Comparison of ENCODE assay signal across 8 mouse cellular contexts in genomic region chr6:49007981-49008380, GRCm38 (mm10). TPM values are rescaled to one million over a fixed set of nuclear protein-coding genes. Genes with fewer than 3 reads are reported as not detected.
DNase-seq lines count a peak whose midpoint lies in the region; ATAC-seq lines count a peak whose summit lies in the region.

No protein-coding gene starts in this region.

- H3K4me3 ChIP-seq in embryonic facial prominence, embryonic 11.5 days (ENCODE audit: low read depth, low read length): no peak overlapping the region
- peak overlapping the region; percentile 41 for H3K4me3 ChIP-seq in kidney, embryonic 15.5 days (replicated peaks)
- H3K4me3 ChIP-seq in liver, embryonic 11.5 days (ENCODE audit: low read depth, low read length): peak overlapping the region; percentile 28
- H3K4me3 ChIP-seq in stomach, embryonic 14.5 days (ENCODE audit: low read depth, low read length): peak overlapping the region; percentile 27

- H3K4me1 ChIP-seq in embryonic facial prominence, embryonic 11.5 days (ENCODE audit: control insufficient read depth, insufficient read depth, low read length): no peaks in the 10 kb centered on the region
- peaks cover 12% of the 10 kb centered on the region for H3K4me1 ChIP-seq in kidney, embryonic 15.5 days
- 0 out of 2 replicates have a peak, but pooled peaks cover 4% of the 10 kb centered on the region for H3K4me1 ChIP-seq in liver, embryonic 11.5 days (replicated peaks; ENCODE audit: control insufficient read depth, insufficient read depth, low read length)
- peaks cover 8% of the 10 kb centered on the region; the same call in 1 of the 2 replicates for H3K4me1 ChIP-seq in stomach, embryonic 14.5 days (ENCODE audit: control insufficient read depth, insufficient read depth, low read length)

- WGBS in embryonic facial prominence, embryonic 11.5 days: under 1% methylated on average over 9 of the region's 9 CpGs
- WGBS in kidney, embryonic 15.5 days: 3% methylated on average over 9 of the region's 9 CpGs
- 2% methylated on average over 9 of the region's 9 CpGs for WGBS in liver, embryonic 11.5 days
- WGBS in stomach, embryonic 14.5 days: under 1% methylated on average over 9 of the region's 9 CpGs

- H3K27me3 ChIP-seq in embryonic facial prominence, embryonic 11.5 days (ENCODE audit: control insufficient read depth, insufficient read depth, low read length): no peaks in the 10 kb centered on the region
- H3K27me3 ChIP-seq in kidney, embryonic 15.5 days: no peaks in the 10 kb centered on the region
- H3K27me3 ChIP-seq in liver, embryonic 11.5 days (replicated peaks; ENCODE audit: control insufficient read depth, insufficient read depth, low read length): no peaks in the 10 kb centered on the region
- H3K27me3 ChIP-seq in stomach, embryonic 14.5 days (ENCODE audit: control insufficient read depth, insufficient read depth, low read length): no peaks in the 10 kb centered on the region

- no peaks in the 10 kb centered on the region for H3K9me3 ChIP-seq in embryonic facial prominence, embryonic 11.5 days (replicated peaks; ENCODE audit: control insufficient read depth, low read length)
- H3K9me3 ChIP-seq in kidney, embryonic 15.5 days (replicated peaks): no peaks in the 10 kb centered on the region
- no peaks in the 10 kb centered on the region for H3K9me3 ChIP-seq in liver, embryonic 11.5 days (ENCODE audit: control insufficient read depth, low read length)
- no peaks in the 10 kb centered on the region for H3K9me3 ChIP-seq in stomach, embryonic 14.5 days (ENCODE audit: control insufficient read depth, low read depth, low read length)

- no peaks in the 10 kb centered on the region for H3K36me3 ChIP-seq in embryonic facial prominence, embryonic 11.5 days (replicated peaks; ENCODE audit: control insufficient read depth, insufficient read depth, low read depth, low read length)
- no peaks in the 10 kb centered on the region for H3K36me3 ChIP-seq in kidney, embryonic 15.5 days
- no peaks in the 10 kb centered on the region for H3K36me3 ChIP-seq in liver, embryonic 11.5 days (ENCODE audit: control insufficient read depth, insufficient read depth, low read length)
- no peaks in the 10 kb centered on the region for H3K36me3 ChIP-seq in stomach, embryonic 14.5 days (ENCODE audit: control insufficient read depth, insufficient read depth, low read length)

- ATAC-seq in embryonic facial prominence, embryonic 11.5 days (replicated peaks; ENCODE audit: insufficient number of reproducible peaks, low FRiP score, low TSS enrichment, low read depth): no peak
- ATAC-seq in kidney, embryonic 15.5 days (replicated peaks; ENCODE audit: low FRiP score): no peak
- ATAC-seq in liver, embryonic 11.5 days (replicated peaks; ENCODE audit: low FRiP score): no peak; the same call in 1 of the 2 replicates
- no peak for ATAC-seq in stomach, embryonic 14.5 days (ENCODE audit: insufficient number of reproducible peaks, insufficient read depth, low FRiP score, low read depth)

- no peak overlapping the region for H3K27ac ChIP-seq in embryonic facial prominence, embryonic 11.5 days (replicated peaks; ENCODE audit: low read depth, low read length)
- no peak overlapping the region for H3K27ac ChIP-seq in kidney, embryonic 15.5 days
- no peak overlapping the region for H3K27ac ChIP-seq in liver, embryonic 11.5 days (ENCODE audit: low read depth, low read length)
- H3K27ac ChIP-seq in stomach, embryonic 14.5 days (ENCODE audit: low read length): no peak overlapping the region

- DNase-seq in B cell, adult 2 months: peak; percentile 66 to 69
- peak; percentile 62 for DNase-seq in adrenal gland, postnatal 25 days
- DNase-seq in embryonic facial prominence, embryonic 11.5 days (ENCODE audit: low spot score): peak; percentile 86
- peak; percentile 9 to 25 for DNase-seq in heart, adult 9 months (ENCODE audit: low spot score in 2 of 2)
- peak; percentile 62 for DNase-seq in liver, embryonic 11.5 days (ENCODE audit: low spot score)
- DNase-seq in naive thymus-derived CD4-positive, alpha-beta T cell, adult 2 months (ENCODE audit: low read depth): peak; percentile 87

- peak overlapping the region; percentile 27; the same call in 1 of the 2 replicates for H3K4me2 ChIP-seq in embryonic facial prominence, embryonic 11.5 days (ENCODE audit: low read depth, low read length)
- peak overlapping the region; percentile 65 for H3K4me2 ChIP-seq in kidney, embryonic 15.5 days
- H3K4me2 ChIP-seq in liver, embryonic 11.5 days: peak overlapping the region; percentile 65
- H3K4me2 ChIP-seq in stomach, embryonic 14.5 days (replicated peaks; ENCODE audit: low read depth, low read length): peak overlapping the region; percentile 53

- peak overlapping the region; percentile 9; the same call in 1 of the 2 replicates for H3K9ac ChIP-seq in embryonic facial prominence, embryonic 11.5 days (replicated peaks; ENCODE audit: low read length)
- H3K9ac ChIP-seq in kidney, embryonic 15.5 days: no peak overlapping the region; the same call in 1 of the 2 replicates
- H3K9ac ChIP-seq in liver, embryonic 11.5 days (ENCODE audit: low read depth, low read length): no peak overlapping the region
- H3K9ac ChIP-seq in stomach, embryonic 14.5 days (replicated peaks; ENCODE audit: low read depth, low read length): no peak overlapping the region

RNA-seq across cellular contexts. Expression of gene Svs1, which starts 21.3 kb away (rescaled TPM):
- 0.21 TPM in 1 of 2 replicates, not detected in the other for total RNA-seq in adrenal gland, postnatal 25 days (2021)
- not detected in 2 replicates for polyA plus RNA-seq in embryonic facial prominence, embryonic 11.5 days (2014; fragmentation: Nextera tagmentation; extraction: Ambion mirVana)
- polyA plus RNA-seq in kidney, embryonic 15.5 days (2015; fragmentation: Nextera tagmentation; extraction: Ambion mirVana): not detected in 2 replicates
- not detected in 2 replicates for polyA plus RNA-seq in liver, embryonic 11.5 days (2014; fragmentation: Nextera tagmentation; extraction: Ambion mirVana)
- polyA plus RNA-seq in stomach, embryonic 14.5 days (2014; fragmentation: Nextera tagmentation; extraction: Ambion mirVana): not detected in 2 replicates

RNA-seq across cellular contexts. Expression of gene Gpnmb, which starts 28.4 kb away (rescaled TPM):
- 0.33 TPM in 1 of 2 replicates, not detected in the other for total RNA-seq in adrenal gland, postnatal 25 days (2021)
- polyA plus RNA-seq in embryonic facial prominence, embryonic 11.5 days (2014; fragmentation: Nextera tagmentation; extraction: Ambion mirVana): 3.3 and 8.8 TPM in 2 replicates
- 0.38 and 1.1 TPM in 2 replicates for polyA plus RNA-seq in kidney, embryonic 15.5 days (2015; fragmentation: Nextera tagmentation; extraction: Ambion mirVana)
- 0.21 and 0.84 TPM in 2 replicates for polyA plus RNA-seq in liver, embryonic 11.5 days (2014; fragmentation: Nextera tagmentation; extraction: Ambion mirVana)
- polyA plus RNA-seq in stomach, embryonic 14.5 days (2014; fragmentation: Nextera tagmentation; extraction: Ambion mirVana): 0.31 and 0.45 TPM in 2 replicates

RNA-seq across cellular contexts. Expression of gene Doxl2, which starts 33.2 kb away (rescaled TPM):
- not detected in 2 replicates for total RNA-seq in adrenal gland, postnatal 25 days (2021)
- not detected in 2 replicates for polyA plus RNA-seq in embryonic facial prominence, embryonic 11.5 days (2014; fragmentation: Nextera tagmentation; extraction: Ambion mirVana)
- polyA plus RNA-seq in kidney, embryonic 15.5 days (2015; fragmentation: Nextera tagmentation; extraction: Ambion mirVana): not detected in 2 replicates
- polyA plus RNA-seq in liver, embryonic 11.5 days (2014; fragmentation: Nextera tagmentation; extraction: Ambion mirVana): not detected in 2 replicates
- polyA plus RNA-seq in stomach, embryonic 14.5 days (2014; fragmentation: Nextera tagmentation; extraction: Ambion mirVana): not detected in 2 replicates

Comparison
In these comparisons a context has a peak if more than half of its experiments do, and no peak if none do; other contexts are left out.
1. DNase-seq: peak in every context shown above with its lines; median percentile 87 in naive thymus-derived CD4-positive, alpha-beta T cell, adult 2 months; 86 in embryonic facial prominence, embryonic 11.5 days; 68 in B cell, adult 2 months; 62 in adrenal gland, postnatal 25 days; 62 in liver, embryonic 11.5 days; 17 in heart, adult 9 months.